Comparison of ENCODE assay signal across 24 mouse cellular contexts in genomic region chr15:52480834-52481233, GRCm38 (mm10).
"Had no signal": no experiment of that assay in that cellular context is flagged by ENCODE, and none has a peak within 500 bp of the region (broad histone marks: within the 10 kb centered on the region; RNA-seq: fewer than 3 reads in every experiment).

No protein-coding gene starts in this region.

- H3K27ac ChIP-seq: layer of hippocampus, adult 2 months; limb, embryonic 10.5 days; limb, embryonic 13.5 days; liver, embryonic 12.5 days; liver, embryonic 15.5 days; lung, embryonic 15.5 days; midbrain, embryonic 10.5 days; midbrain, embryonic 13.5 days; stomach, postnatal 0 days had no signal

- H3K9ac ChIP-seq: limb, embryonic 13.5 days; liver, embryonic 12.5 days; liver, embryonic 15.5 days; lung, embryonic 15.5 days; midbrain, embryonic 13.5 days had no signal

- H3K4me2 ChIP-seq: limb, embryonic 13.5 days; liver, embryonic 12.5 days; liver, embryonic 15.5 days; lung, embryonic 15.5 days; midbrain, embryonic 13.5 days had no signal

- H3K4me1 ChIP-seq: liver, embryonic 12.5 days; liver, embryonic 15.5 days; lung, embryonic 15.5 days; megakaryocyte, embryonic 14.5 days; midbrain, embryonic 10.5 days; midbrain, embryonic 13.5 days had no signal

- H3K4me3 ChIP-seq: layer of hippocampus, adult 2 months; limb, embryonic 10.5 days; limb, embryonic 13.5 days; liver, embryonic 12.5 days; liver, embryonic 15.5 days; lung, embryonic 15.5 days; megakaryocyte, embryonic 14.5 days; midbrain, embryonic 10.5 days; midbrain, embryonic 13.5 days; myocyte had no signal

- H3K36me3 ChIP-seq: limb, embryonic 10.5 days; limb, embryonic 13.5 days; liver, embryonic 12.5 days; liver, embryonic 15.5 days; lung, embryonic 15.5 days; midbrain, embryonic 10.5 days; midbrain, embryonic 13.5 days had no signal

- DNase-seq: layer of hippocampus, adult 9-11 months; liver; lung, adult 18-20 months; lung, postnatal 10 days; lung, postnatal 36 days; right cerebral cortex, adult 18-20 months; right cerebral cortex, postnatal 14 days; right cerebral cortex, postnatal 4 days; thymus, adult 2 months; thymus, postnatal 14 days; thymus, postnatal 4 days had no signal

- H3K9me3 ChIP-seq: limb, embryonic 10.5 days; limb, embryonic 13.5 days; liver, embryonic 12.5 days; liver, embryonic 15.5 days; lung, embryonic 15.5 days; midbrain, embryonic 13.5 days had no signal

- ATAC-seq: intestine, postnatal 0 days; liver, embryonic 12.5 days; midbrain, embryonic 13.5 days; midbrain, embryonic 16.5 days had no signal

- H3K27me3 ChIP-seq: limb, embryonic 13.5 days; liver, embryonic 12.5 days; liver, embryonic 15.5 days; lung, embryonic 15.5 days; megakaryocyte, embryonic 14.5 days; midbrain, embryonic 13.5 days had no signal
